Mouse (Mus musculus) c-Kit-positive CD71-positive TER-119-negative erythroid progenitor cells, embryonic 14.5 days (primary cell): ENCODE measurements at regions not wholly inside any gene's neighbourhood (a gene's known extent, or its start where the extent isn't known, plus 50 kb on each side); places are given as distances from the start of the nearest gene placed in this dataset.

Source experiments
- DNase-seq: peaks from one replicate; pipeline ENCODE4 v3.0.0-alpha.2; 2013; ENCODE audit warnings: low read depth

- DNase-seq: no peak
Observed at GRCm38 (mm10) chr12:16189441-16189840, 372.7 kb upstream of the Trib2 start.

GRCm38 (mm10) chr12:16185976-16186515 is 369.3 kb upstream of the Trib2 start:
- DNase-seq: no peak

GRCm38 (mm10) chr12:16185431-16185923 is 368.8 kb upstream of the Trib2 start:
- DNase-seq: peak; percentile 66

GRCm38 (mm10) chr12:16183055-16183454 is 366.3 kb upstream of the Trib2 start:
- DNase-seq: no peak

GRCm38 (mm10) chr12:16181599-16181998 is 364.9 kb upstream of the Trib2 start:
- no peak for DNase-seq

GRCm38 (mm10) chr12:16179897-16180296 is 363.2 kb upstream of the Trib2 start:
- no peak for DNase-seq

GRCm38 (mm10) chr12:16176326-16176725 is 359.6 kb upstream of the Trib2 start:
- no peak for DNase-seq

GRCm38 (mm10) chr12:16172176-16172575 is 355.5 kb upstream of the Trib2 start:
- DNase-seq: no peak

- DNase-seq: no peak
Observed at GRCm38 (mm10) chr12:16171636-16172035, 354.9 kb upstream of the Trib2 start.

GRCm38 (mm10) chr12:16169781-16170535 is 353.2 kb upstream of the Trib2 start:
- DNase-seq: no peak

GRCm38 (mm10) chr12:16167793-16168343 is 351.1 kb upstream of the Trib2 start:
- DNase-seq: no peak

- DNase-seq: no peak
Observed at GRCm38 (mm10) chr12:16165126-16165525, 348.4 kb upstream of the Trib2 start.

GRCm38 (mm10) chr12:16161947-16162346 is 345.2 kb upstream of the Trib2 start:
- no peak for DNase-seq

GRCm38 (mm10) chr12:16157896-16158295 is 341.2 kb upstream of the Trib2 start:
- no peak for DNase-seq

- no peak for DNase-seq
Observed at GRCm38 (mm10) chr12:16155791-16156558, 339.3 kb upstream of the Trib2 start.

GRCm38 (mm10) chr12:16154256-16154655 is 337.5 kb upstream of the Trib2 start:
- no peak for DNase-seq

- DNase-seq: no peak
Observed at GRCm38 (mm10) chr12:16152108-16152507, 335.4 kb upstream of the Trib2 start.

GRCm38 (mm10) chr12:16151170-16151702 is 334.5 kb upstream of the Trib2 start:
- no peak for DNase-seq

- no peak for DNase-seq
Observed at GRCm38 (mm10) chr12:16146919-16147318, 330.2 kb upstream of the Trib2 start.

- DNase-seq: no peak
Observed at GRCm38 (mm10) chr12:16145621-16146020, 328.9 kb upstream of the Trib2 start.

- no peak for DNase-seq
Observed at GRCm38 (mm10) chr12:16141193-16141592, 324.5 kb upstream of the Trib2 start.

- no peak for DNase-seq
Observed at GRCm38 (mm10) chr12:16140511-16141110, 323.9 kb upstream of the Trib2 start.
